ENCODE assay signal across 24 mouse cellular contexts in the genomic region with DNA sequence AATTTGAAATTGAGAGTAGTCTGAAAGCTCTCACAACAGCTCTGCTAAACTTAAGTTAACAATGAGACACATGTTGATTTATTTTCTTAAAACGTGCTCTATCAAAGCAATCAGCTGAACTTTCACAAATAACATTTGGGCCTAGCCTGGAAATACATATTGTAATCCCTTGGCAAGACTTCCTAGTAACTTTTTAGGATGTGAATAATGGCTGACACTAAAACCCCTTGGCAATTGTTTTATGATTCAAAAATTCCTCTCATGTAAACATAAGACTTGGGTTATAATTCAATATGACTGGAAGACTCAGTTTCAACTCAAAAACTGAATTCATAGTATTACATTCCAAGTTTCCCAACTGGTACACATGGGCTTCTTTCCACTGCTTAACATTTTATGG.
DNase-seq lines count a peak whose midpoint lies in the region; ATAC-seq and TF ChIP-seq lines count a peak whose summit lies in the region.
"Had no signal": no experiment of that assay in that cellular context is flagged by ENCODE, and none has a peak within 500 bp of the region (broad histone marks: within the 10 kb centered on the region; RNA-seq: fewer than 3 reads in every experiment).

No protein-coding gene starts in this region.

- H3K4me3 ChIP-seq in kidney, postnatal 0 days (replicated peaks; ENCODE audit: low read depth, low read length): no peak overlapping the region
- H3K4me3 ChIP-seq in limb, embryonic 14.5 days (replicated peaks; ENCODE audit: low read length): no peak overlapping the region
- H3K4me3 ChIP-seq in limb, embryonic 10.5 days: no peak overlapping the region
- no peak overlapping the region for H3K4me3 ChIP-seq in stomach, embryonic 16.5 days (replicated peaks; ENCODE audit: low read length)
- no peak overlapping the region for H3K4me3 ChIP-seq in stomach, postnatal 0 days (ENCODE audit: low read depth, low read length)
- H3K4me3 ChIP-seq: embryonic facial prominence, embryonic 12.5 days; embryonic facial prominence, embryonic 15.5 days; erythroblast, embryonic 14.5 days; forebrain, embryonic 10.5 days; forebrain, embryonic 12.5 days had no signal

- no peaks in the 10 kb centered on the region for H3K36me3 ChIP-seq in kidney, postnatal 0 days (ENCODE audit: insufficient read depth, low read length)
- H3K36me3 ChIP-seq in limb, embryonic 14.5 days (ENCODE audit: control insufficient read depth, insufficient read depth, low read length): no peaks in the 10 kb centered on the region
- no peaks in the 10 kb centered on the region for H3K36me3 ChIP-seq in limb, embryonic 10.5 days
- H3K36me3 ChIP-seq in stomach, embryonic 16.5 days (ENCODE audit: control insufficient read depth, insufficient read depth, low read length): no peaks in the 10 kb centered on the region
- no peaks in the 10 kb centered on the region for H3K36me3 ChIP-seq in stomach, postnatal 0 days (ENCODE audit: control insufficient read depth, insufficient read depth, low read length)
- H3K36me3 ChIP-seq: embryonic facial prominence, embryonic 12.5 days; embryonic facial prominence, embryonic 15.5 days; forebrain, embryonic 10.5 days; forebrain, embryonic 12.5 days had no signal

- H3K4me1 ChIP-seq in kidney, postnatal 0 days (replicated peaks; ENCODE audit: insufficient read depth, low read length): no peaks in the 10 kb centered on the region
- peaks cover 4% of the 10 kb centered on the region; the same call in 1 of the 2 replicates for H3K4me1 ChIP-seq in limb, embryonic 14.5 days (ENCODE audit: control insufficient read depth, insufficient read depth, low read length)
- peaks cover 4% of the 10 kb centered on the region for H3K4me1 ChIP-seq in limb, embryonic 10.5 days
- peaks cover 6% of the 10 kb centered on the region; the same call in 1 of the 2 replicates for H3K4me1 ChIP-seq in stomach, embryonic 16.5 days (ENCODE audit: control insufficient read depth, insufficient read depth, low read length)
- no peaks in the 10 kb centered on the region for H3K4me1 ChIP-seq in stomach, postnatal 0 days (replicated peaks; ENCODE audit: control insufficient read depth, insufficient read depth)
- H3K4me1 ChIP-seq: embryonic facial prominence, embryonic 15.5 days had no signal

- ATAC-seq in kidney, postnatal 0 days (replicated peaks; ENCODE audit: low FRiP score, low read depth): no peak
- no peak for ATAC-seq in limb, embryonic 14.5 days (ENCODE audit: low FRiP score, low read depth)
- ATAC-seq in stomach, embryonic 16.5 days (ENCODE audit: insufficient read depth, low FRiP score): peak; percentile 40; the same call in 1 of the 2 replicates
- ATAC-seq in stomach, postnatal 0 days (ENCODE audit: low FRiP score, low TSS enrichment): no peak
- ATAC-seq: forebrain, embryonic 14.5 days; forebrain, embryonic 16.5 days had no signal

- TF ChIP-seq CTCF in kidney, postnatal 0 days (IDR thresholded peaks at IDR 0.05; ENCODE audit: low read depth): no peak
- no peak for TF ChIP-seq CTCF in stomach, postnatal 0 days (IDR thresholded peaks at IDR 0.05; ENCODE audit: low read depth)

- TF ChIP-seq POLR2A in limb, embryonic 14.5 days (IDR thresholded peaks at IDR 0.05; ENCODE audit: borderline replicate concordance, extremely low read depth, insufficient read depth, insufficient read length): no peak

- no peaks in the 10 kb centered on the region for H3K27me3 ChIP-seq in kidney, postnatal 0 days (ENCODE audit: insufficient read depth, low read length)
- H3K27me3 ChIP-seq in limb, embryonic 14.5 days (ENCODE audit: control insufficient read depth, insufficient read depth, low read length): no peaks in the 10 kb centered on the region
- H3K27me3 ChIP-seq in limb, embryonic 10.5 days (ENCODE audit: low read depth, poor library complexity, severe bottlenecking): no peaks in the 10 kb centered on the region
- no peaks in the 10 kb centered on the region for H3K27me3 ChIP-seq in stomach, embryonic 16.5 days (ENCODE audit: control insufficient read depth, insufficient read depth, low read length)
- H3K27me3 ChIP-seq in stomach, postnatal 0 days (ENCODE audit: control insufficient read depth, insufficient read depth, low read length): no peaks in the 10 kb centered on the region
- H3K27me3 ChIP-seq: embryonic facial prominence, embryonic 12.5 days; embryonic facial prominence, embryonic 15.5 days; forebrain, embryonic 12.5 days had no signal

- H3K9ac ChIP-seq in kidney, postnatal 0 days (ENCODE audit: low read depth, low read length): no peak overlapping the region
- no peak overlapping the region for H3K9ac ChIP-seq in limb, embryonic 14.5 days (ENCODE audit: low read depth, low read length, severe bottlenecking)
- no peak overlapping the region for H3K9ac ChIP-seq in stomach, embryonic 16.5 days (ENCODE audit: low read length)
- H3K9ac ChIP-seq in stomach, postnatal 0 days (ENCODE audit: low read length): no peak overlapping the region
- H3K9ac ChIP-seq: embryonic facial prominence, embryonic 12.5 days; embryonic facial prominence, embryonic 15.5 days; forebrain, embryonic 12.5 days had no signal

- WGBS in kidney, postnatal 0 days: 47% methylated on average over 1 of the region's 1 CpGs
- WGBS in limb, embryonic 14.5 days: 58% methylated on average over 1 of the region's 1 CpGs
- 80% methylated on average over 1 of the region's 1 CpGs for WGBS in limb, embryonic 10.5 days
- WGBS in stomach, embryonic 16.5 days: 32% methylated on average over 1 of the region's 1 CpGs
- 25% methylated on average over 1 of the region's 1 CpGs for WGBS in stomach, postnatal 0 days

- no peak overlapping the region for H3K27ac ChIP-seq in kidney, postnatal 0 days
- H3K27ac ChIP-seq in limb, embryonic 14.5 days (replicated peaks; ENCODE audit: low read depth, low read length): no peak overlapping the region
- H3K27ac ChIP-seq in limb, embryonic 10.5 days: no peak overlapping the region
- H3K27ac ChIP-seq in stomach, embryonic 16.5 days (ENCODE audit: low read length): no peak overlapping the region
- H3K27ac ChIP-seq in stomach, postnatal 0 days (replicated peaks): no peak overlapping the region
- H3K27ac ChIP-seq: embryonic facial prominence, embryonic 12.5 days; embryonic facial prominence, embryonic 15.5 days; forebrain, embryonic 10.5 days; forebrain, embryonic 12.5 days had no signal

- H3K4me2 ChIP-seq in kidney, postnatal 0 days (ENCODE audit: low read length): no peak overlapping the region
- no peak overlapping the region for H3K4me2 ChIP-seq in limb, embryonic 14.5 days (replicated peaks; ENCODE audit: low read depth, low read length, severe bottlenecking)
- H3K4me2 ChIP-seq in stomach, embryonic 16.5 days (ENCODE audit: low read depth, low read length): no peak overlapping the region
- no peak overlapping the region for H3K4me2 ChIP-seq in stomach, postnatal 0 days (replicated peaks; ENCODE audit: low read depth)
- H3K4me2 ChIP-seq: embryonic facial prominence, embryonic 12.5 days; embryonic facial prominence, embryonic 15.5 days; forebrain, embryonic 12.5 days had no signal

- TF ChIP-seq EP300 in stomach, postnatal 0 days (optimal IDR thresholded peaks at IDR 0.05): peak; percentile 42

- H3K9me3 ChIP-seq in kidney, postnatal 0 days (replicated peaks; ENCODE audit: low read length): no peaks in the 10 kb centered on the region
- no peaks in the 10 kb centered on the region for H3K9me3 ChIP-seq in limb, embryonic 14.5 days (ENCODE audit: control insufficient read depth, low read length)
- no peaks in the 10 kb centered on the region for H3K9me3 ChIP-seq in limb, embryonic 10.5 days (replicated peaks)
- no peaks in the 10 kb centered on the region for H3K9me3 ChIP-seq in stomach, embryonic 16.5 days (replicated peaks; ENCODE audit: control insufficient read depth, low read length)
- no peaks in the 10 kb centered on the region for H3K9me3 ChIP-seq in stomach, postnatal 0 days (ENCODE audit: control insufficient read depth, low read length)
- H3K9me3 ChIP-seq: embryonic facial prominence, embryonic 12.5 days; embryonic facial prominence, embryonic 15.5 days; forebrain, embryonic 10.5 days; forebrain, embryonic 12.5 days had no signal

- peak; percentile 71 for DNase-seq in kidney, postnatal 0 days (ENCODE audit: low spot score)
- DNase-seq in kidney, postnatal 4 days: no peak
- peak; percentile 10 for DNase-seq in limb, embryonic 14.5 days (ENCODE audit: low spot score)
- DNase-seq in limb, embryonic 10.5 days (ENCODE audit: low spot score): no peak
- DNase-seq in stomach, postnatal 0 days (ENCODE audit: low spot score): no peak
- no peak for DNase-seq in thymus, postnatal 0 days (ENCODE audit: low spot score)
- DNase-seq: adrenal gland, adult 2 months; adrenal gland, postnatal 10 days; adrenal gland, postnatal 25 days; cerebellum, adult 11 months; cerebellum, adult 18-20 months; cerebellum, adult 8-10 months; cerebellum, adult 9-11 months; cerebellum, postnatal 14 days; cerebellum, postnatal 36 days; embryo, embryonic 11 days had no signal

Comparison
In these comparisons a context has a peak if more than half of its experiments do, and no peak if none do; other contexts are left out.
1. DNase-seq: peak in kidney, postnatal 0 days (single experiment) and limb, embryonic 14.5 days (single experiment); none in kidney, postnatal 4 days (0 of 2), limb, embryonic 10.5 days (single experiment), stomach, postnatal 0 days (single experiment) and thymus, postnatal 0 days (single experiment).